Mouse (Mus musculus) liver, embryonic 14.5 days (tissue): ENCODE data around the gene Havcr2. TPM values are rescaled to one million over a fixed set of nuclear protein-coding genes. Genes with fewer than 3 reads are reported as not detected.

ENCODE experiments used
- ATAC-seq: fragments of 200-750 bp; cut with Nextera tagmentation; 2 replicates; pipeline ENCODE4 v1.8.0; 2017; ENCODE audit warnings: moderate number of reproducible peaks, mild to moderate bottlenecking, moderate library complexity; ENCODE audit not compliant: insufficient read depth
- DNase-seq, 3 experiments: peaks; one replicate each; pipeline ENCODE4 v3.0.0-alpha.2; 2012 to 2013; ENCODE audit warnings: low read depth in 3 of 3, low spot score in 3 of 3
- H3K27ac ChIP-seq: fragments of 300-500 bp; sonication (generic); 2 replicates; pipeline ENCODE4 v1.5.1; 2014; ENCODE audit warnings: moderate library complexity, mild to moderate bottlenecking, control low read depth, inconsistent platforms
- H3K27me3 ChIP-seq: fragments of 300-500 bp; sonication (generic); 2 replicates; pipeline ENCODE4 v1.6.1; 2014; ENCODE audit warnings: mild to moderate bottlenecking, low read length, moderate library complexity; ENCODE audit not compliant: control insufficient read depth, insufficient read depth
- H3K36me3 ChIP-seq: fragments of 300-500 bp; sonication (generic); replicated peaks from 2 replicates; pipeline ENCODE4 v1.6.1; 2014; ENCODE audit warnings: low read depth; ENCODE audit not compliant: control insufficient read depth, insufficient read depth
- H3K4me1 ChIP-seq, 2 experiments: fragments of 200-500 bp in 1 of 2; fragments of 300-500 bp in 1 of 2; sonication (generic) in 1 of 2; replicated peaks; 2 replicates each; pipeline ENCODE4 v1.6.1; 2012 to 2014; ENCODE audit warnings: antibody characterized with exemption in 1 of 2, inconsistent platforms in 1 of 2, low read length in 1 of 2; ENCODE audit not compliant: control insufficient read depth in 2 of 2, insufficient read depth in 2 of 2
- H3K4me2 ChIP-seq: fragments of 300-500 bp; sonication (generic); 2 replicates; pipeline ENCODE4 v1.6.1; 2014; ENCODE audit warnings: low read depth, mild to moderate bottlenecking, control low read depth, moderate library complexity
- H3K4me3 ChIP-seq, 2 experiments: fragments of 200-500 bp in 1 of 2; fragments of 300-500 bp in 1 of 2; sonication (generic) in 1 of 2; 2 replicates each; pipeline ENCODE4 v1.5.1; 2012 to 2014; ENCODE audit warnings: low read depth in 2 of 2, low read length in 2 of 2, mild to moderate bottlenecking in 2 of 2, control low read depth in 1 of 2, inconsistent platforms in 1 of 2, moderate library complexity in 1 of 2; ENCODE audit not compliant: insufficient read depth in 1 of 2
- H3K9ac ChIP-seq: fragments of 300-500 bp; sonication (generic); replicated peaks from 2 replicates; pipeline ENCODE4 v1.6.1; 2014; ENCODE audit warnings: mild to moderate bottlenecking, control low read depth, moderate library complexity
- H3K9me3 ChIP-seq: fragments of 300-500 bp; sonication (generic); 2 replicates; pipeline ENCODE4 v1.6.1; 2016; ENCODE audit warnings: low read length, mixed read lengths; ENCODE audit not compliant: control insufficient read depth
- CTCF ChIP-seq: IDR thresholded peaks from 2 replicates; pipeline ENCODE4 v1.5.1; 2016; ENCODE audit warnings: antibody characterized with exemption, low read depth, control low read depth
- EP300 ChIP-seq: IDR thresholded peaks from 2 replicates; pipeline ENCODE4 v1.6.1; 2016; ENCODE audit warnings: antibody characterized with exemption, low read depth
- WGBS: fragments of 180-500 bp; shearing (Covaris S2); extraction: QIAGEN DNeasy Blood & Tissue Kit; methylation state at CpG from one replicate; pipeline ENCODE4 v1.1.7; 2014; ENCODE audit not compliant: insufficient replicate concordance; 5-methylcytosine and 5-hydroxymethylcytosine counted together
- polyA plus RNA-seq, 2 experiments: library from polyadenylated mRNA; depleted of rRNA in 1 of 2; stranded (reverse) in 1 of 2; unstranded in 1 of 2; fragments of >200 nt; fragmentation: Nextera tagmentation in 1 of 2; extraction: Ambion mirVana in 1 of 2; gene quantifications; 2 replicates each; pipeline versions ENCODE4 v1.2.1 to v1.2.3; 2012 to 2014

Havcr2 gene
- polyA plus RNA-seq, 2 experiments = 0.23 to 0.33 TPM

DNA sequence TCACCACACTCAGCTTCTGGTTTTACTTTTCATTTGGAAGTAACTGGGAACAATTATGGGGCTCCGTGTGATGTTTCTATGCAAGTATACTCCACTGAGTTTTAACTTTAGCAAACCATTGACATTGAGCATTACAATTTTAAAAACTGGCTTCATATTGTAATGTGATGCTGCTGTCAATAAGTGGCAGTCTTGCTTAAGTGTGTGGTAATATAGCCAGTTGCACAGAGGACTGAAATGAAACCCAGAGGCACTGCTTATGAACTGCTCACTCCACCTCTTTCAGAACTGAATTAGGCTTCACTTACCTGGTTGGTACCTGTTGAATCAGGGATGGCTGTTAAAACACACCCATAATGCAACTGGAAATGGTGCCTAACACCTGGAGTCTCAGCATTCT, 11.6 kb upstream of the Havcr2 start:
- Histone ChIP-seq H3K36me3 (peaks cover 33% of the 10 kb centered on the region), H3K27ac (no peak overlapping the region), H3K9me3 (no peaks in the 10 kb centered on the region), H3K4me1 (peaks cover 19 to 21% of the 10 kb centered on the region in 2 experiments), H3K4me3 (no peak overlapping the region), H3K9ac (no peak overlapping the region), H3K27me3 (no peaks in the 10 kb centered on the region), H3K4me2 (no peak overlapping the region)
- no peak for ATAC-seq
- 79% methylated on average over 1 of the region's 1 CpGs for WGBS
- DNase-seq = no peak
- no peak for TF ChIP-seq EP300
- TF ChIP-seq CTCF = peak; percentile 28; the same call in 1 of the 2 replicates

GRCm38 (mm10) chr11:46443979-46444378, 10.8 kb upstream of the Havcr2 start:
- Histone ChIP-seq H3K9me3 (no peaks in the 10 kb centered on the region), H3K4me2 (no peak overlapping the region), H3K4me3 (no peak overlapping the region), H3K27ac (no peak overlapping the region), H3K9ac (no peak overlapping the region), H3K36me3 (peaks cover 33% of the 10 kb centered on the region), H3K27me3 (no peaks in the 10 kb centered on the region), H3K4me1 (peaks cover 14 to 17% of the 10 kb centered on the region in 2 experiments)
- 71% methylated on average over 5 of the region's 5 CpGs for WGBS
- DNase-seq (no peak), ATAC-seq (no peak)
- TF ChIP-seq CTCF (no peak), EP300 (no peak)

GRCm38 (mm10) chr11:46446150-46446549, 8.6 kb upstream of the Havcr2 start:
- Histone ChIP-seq H3K4me2 (no peak overlapping the region), H3K4me1 (peaks cover 3 to 5% of the 10 kb centered on the region in 2 experiments; a peak in 3 of 4 replicates), H3K9ac (no peak overlapping the region), H3K27me3 (no peaks in the 10 kb centered on the region), H3K4me3 (no peak overlapping the region), H3K27ac (no peak overlapping the region), H3K36me3 (peaks cover 21% of the 10 kb centered on the region), H3K9me3 (no peaks in the 10 kb centered on the region)
- 74% methylated on average over 6 of the region's 6 CpGs for WGBS
- DNase-seq = no peak
- TF ChIP-seq EP300 (no peak), CTCF (no peak)
- ATAC-seq = no peak

- no peak overlapping the region for H3K4me3 ChIP-seq
- H3K36me3 ChIP-seq = peaks cover 7% of the 10 kb centered on the region; the same call in 1 of the 2 replicates
- no peak overlapping the region for H3K9ac ChIP-seq
- no peaks in the 10 kb centered on the region for H3K27me3 ChIP-seq
- no peaks in the 10 kb centered on the region for H3K9me3 ChIP-seq
- TF ChIP-seq EP300 = no peak
- peak; percentile 20; the same call in 1 of the 2 replicates for TF ChIP-seq CTCF
- H3K4me2 ChIP-seq = no peak overlapping the region; the same call in 1 of the 2 replicates
- no peak overlapping the region for H3K27ac ChIP-seq
- no peak for DNase-seq
- no peak for ATAC-seq
- WGBS = 21% methylated on average over 13 of the region's 13 CpGs
- H3K4me1 ChIP-seq = peaks cover 0 to 3% of the 10 kb centered on the region in 2 experiments; a peak in 1 of 4 replicates
Measured at GRCm38 (mm10) chr11:46447644-46448484, 6.9 kb upstream of the Havcr2 start.

GRCm38 (mm10) chr11:46449461-46450080, 5.2 kb upstream of the Havcr2 start:
- Histone ChIP-seq H3K9me3 (no peaks in the 10 kb centered on the region), H3K9ac (no peak overlapping the region), H3K4me3 (no peak overlapping the region), H3K36me3 (no peaks in the 10 kb centered on the region), H3K27me3 (no peaks in the 10 kb centered on the region), H3K4me2 (no peak overlapping the region), H3K4me1 (peaks cover 3 to 7% of the 10 kb centered on the region in 2 experiments), H3K27ac (no peak overlapping the region)
- 61% methylated on average over 11 of the region's 11 CpGs for WGBS
- no peak for ATAC-seq
- TF ChIP-seq EP300 = no peak
- TF ChIP-seq CTCF = no peak
- no peak for DNase-seq
